Mouse (Mus musculus) thymus, adult 2 months (tissue): ENCODE measurements around the gene Igdcc3. TPM values are rescaled to one million over a fixed set of nuclear protein-coding genes. Genes with fewer than 3 reads are reported as not detected.

ENCODE experiments used
- DNase-seq: peaks from one replicate; pipeline ENCODE4 v3.0.0; 2021
- H3K27ac ChIP-seq: fragments of 200-500 bp; 2 replicates; pipeline ENCODE4 v1.5.1; 2012; ENCODE audit warnings: low read length, control low read depth; ENCODE audit not compliant: control insufficient read depth, insufficient read depth
- H3K27me3 ChIP-seq: fragments of 200-500 bp; 2 replicates; pipeline ENCODE4 v1.6.1; 2012; ENCODE audit warnings: mild to moderate bottlenecking, low read length, moderate library complexity, mixed read lengths; ENCODE audit not compliant: control insufficient read depth, insufficient read depth
- H3K36me3 ChIP-seq: fragments of 200-500 bp; 2 replicates; pipeline ENCODE4 v1.6.1; 2012; ENCODE audit warnings: mild to moderate bottlenecking, low read length, moderate library complexity; ENCODE audit not compliant: control insufficient read depth, insufficient read depth
- H3K4me1 ChIP-seq: fragments of 200-500 bp; replicated peaks from 2 replicates; pipeline ENCODE4 v1.6.1; 2012; ENCODE audit warnings: low read length; ENCODE audit not compliant: control insufficient read depth, insufficient read depth
- H3K4me3 ChIP-seq: fragments of 200-500 bp; 2 replicates; pipeline ENCODE4 v1.5.1; 2012; ENCODE audit warnings: mild to moderate bottlenecking, low read length, control low read depth, moderate library complexity; ENCODE audit not compliant: control insufficient read depth, insufficient read depth
- CTCF ChIP-seq: fragments of 200-500 bp; IDR thresholded peaks from 2 replicates; pipeline ENCODE4 v1.5.1; 2012; ENCODE audit warnings: mild to moderate bottlenecking, control low read depth, low read length, moderate library complexity, borderline replicate concordance; ENCODE audit not compliant: control insufficient read depth, poor library complexity, insufficient read depth; ENCODE audit errors: extremely low read depth
- POLR2A ChIP-seq: fragments of 200-500 bp; IDR thresholded peaks from 2 replicates; pipeline ENCODE4 v1.6.1; 2012; ENCODE audit warnings: mild to moderate bottlenecking, low read length, control low read depth, moderate library complexity; ENCODE audit not compliant: control insufficient read depth, poor library complexity, insufficient read depth; ENCODE audit errors: extremely low read depth
- WGBS: fragments of 180-500 bp; shearing (Covaris S2); methylation state at CpG from one replicate; pipeline ENCODE4 v1.1.7; 2018; 5-methylcytosine and 5-hydroxymethylcytosine counted together
- polyA plus RNA-seq: library from polyadenylated mRNA; depleted of rRNA; stranded (reverse); fragments of >200 nt; gene quantifications from 2 replicates; pipeline ENCODE4 v1.2.3, GENCODE M21; 2012

Gene Igdcc3
- polyA plus RNA-seq, 1 experiment, result 0.07 TPM

- H3K27me3 ChIP-seq, result no peaks in the 10 kb centered on the region
- no peaks in the 10 kb centered on the region for H3K36me3 ChIP-seq
- H3K4me1 ChIP-seq, result 0 out of 2 replicates have a peak, but pooled peaks cover 4% of the 10 kb centered on the region
- H3K27ac ChIP-seq, result no peak overlapping the region
- DNase-seq, result no peak
- TF ChIP-seq CTCF (no peak), POLR2A (no peak)
- no peak overlapping the region for H3K4me3 ChIP-seq
- 41% methylated on average over 17 of the region's 17 CpGs for WGBS
Measured at GRCm38 (mm10) chr9:65179817-65180624, 39.0 kb downstream of the Igdcc3 start.

DNA sequence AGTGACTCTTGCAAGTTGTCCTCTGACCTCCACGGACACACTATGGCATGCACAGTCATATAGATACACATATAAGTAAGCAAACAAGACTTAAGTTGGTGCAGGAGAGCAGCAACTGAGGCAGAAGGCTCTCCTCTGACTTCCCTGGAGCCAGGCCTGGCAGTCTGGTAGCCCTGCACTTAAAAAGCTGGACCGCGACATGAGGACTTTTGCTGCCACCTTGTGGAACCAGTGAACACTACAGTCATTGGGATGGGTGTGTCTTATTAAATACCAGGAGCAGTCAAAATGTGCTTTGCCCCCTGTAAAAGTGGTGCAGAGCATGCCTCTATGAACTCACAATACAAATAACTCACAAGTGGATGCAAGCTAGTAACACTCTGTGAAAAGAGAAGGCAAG, 47.6 kb downstream of the Igdcc3 start:
- peak; percentile 72 for DNase-seq
- H3K27me3 ChIP-seq, result no peaks in the 10 kb centered on the region
- no peak overlapping the region for H3K27ac ChIP-seq
- TF ChIP-seq CTCF (peak; percentile 52; the same call in 1 of the 2 replicates), POLR2A (no peak)
- H3K4me1 ChIP-seq, result peaks cover 9% of the 10 kb centered on the region
- H3K4me3 ChIP-seq, result no peak overlapping the region
- no peaks in the 10 kb centered on the region for H3K36me3 ChIP-seq
- WGBS, result 20% methylated on average over 3 of the region's 3 CpGs

- DNase-seq, result no peak
- peaks cover 15% of the 10 kb centered on the region for H3K4me1 ChIP-seq
- no peak for TF ChIP-seq POLR2A
- no peak for TF ChIP-seq CTCF
- H3K36me3 ChIP-seq, result no peaks in the 10 kb centered on the region
- no peak overlapping the region for H3K27ac ChIP-seq
- no peak overlapping the region for H3K4me3 ChIP-seq
- WGBS, result 96% methylated on average over 7 of the region's 7 CpGs
- no peaks in the 10 kb centered on the region for H3K27me3 ChIP-seq
Measured at GRCm38 (mm10) chr9:65190306-65190705, 49.3 kb downstream of the Igdcc3 start.

GRCm38 (mm10) chr9:65191389-65191754, 50.4 kb downstream of the Igdcc3 start:
- 95% methylated on average over 2 of the region's 2 CpGs for WGBS
- TF ChIP-seq POLR2A (no peak), CTCF (no peak)
- Histone ChIP-seq H3K27me3 (no peaks in the 10 kb centered on the region), H3K36me3 (no peaks in the 10 kb centered on the region), H3K4me3 (no peak overlapping the region), H3K27ac (no peak overlapping the region), H3K4me1 (peaks cover 19% of the 10 kb centered on the region)
- no peak for DNase-seq

GRCm38 (mm10) chr9:65191755-65192469, 50.9 kb downstream of the Igdcc3 start:
- TF ChIP-seq POLR2A (no peak), CTCF (no peak)
- DNase-seq, result no peak
- 86% methylated on average over 8 of the region's 8 CpGs for WGBS
- Histone ChIP-seq H3K4me3 (no peak overlapping the region), H3K27ac (no peak overlapping the region), H3K36me3 (no peaks in the 10 kb centered on the region), H3K4me1 (peaks cover 17% of the 10 kb centered on the region), H3K27me3 (no peaks in the 10 kb centered on the region)

- Histone ChIP-seq H3K27ac (no peak overlapping the region), H3K27me3 (no peaks in the 10 kb centered on the region), H3K4me3 (no peak overlapping the region), H3K36me3 (no peaks in the 10 kb centered on the region), H3K4me1 (peaks cover 17% of the 10 kb centered on the region)
- DNase-seq, result no peak
- TF ChIP-seq CTCF, result no peak
- 78% methylated on average over 12 of the region's 12 CpGs for WGBS
Measured at GRCm38 (mm10) chr9:65193214-65193613, 52.2 kb downstream of the Igdcc3 start.
